Mouse (Mus musculus): ENCODE results near the gene Fam53a. TPM values are rescaled to one million over a fixed set of nuclear protein-coding genes. Genes with fewer than 3 reads are reported as not detected.

The Fam53a gene
- polyA plus RNA-seq, 1 experiment from 2014 or later = 21.0 TPM

DNA sequence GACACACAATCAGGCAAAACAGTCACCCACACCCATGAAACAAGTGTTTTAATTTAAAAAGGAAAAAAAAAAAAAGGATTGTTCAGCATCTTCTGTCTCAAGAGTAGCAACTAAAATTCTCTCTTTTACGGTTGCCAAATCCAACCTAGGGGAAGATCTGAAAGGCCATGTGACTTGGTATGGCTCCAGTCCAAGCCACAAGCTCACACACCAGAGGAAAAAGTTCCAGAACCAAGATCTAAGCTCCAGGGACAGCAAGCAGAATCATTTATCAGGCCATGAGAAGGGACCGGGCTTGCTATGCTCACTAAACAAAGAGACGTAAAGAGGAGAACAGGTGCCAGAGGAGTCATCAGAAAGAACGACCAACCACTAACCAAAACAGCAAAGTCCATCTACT lies 1.5 kb downstream of the Fam53a start:
- H3K36me3 ChIP-seq (replicated peaks; ENCODE audit: insufficient read depth, low read length) = peaks cover 3% of the 10 kb centered on the region; the same call in 1 of the 2 replicates
- no peak for DNase-seq
- H3K4me2 ChIP-seq (ENCODE audit: low read depth, low read length) = peak overlapping the region; percentile 92
- no peak for TF ChIP-seq EP300 (IDR thresholded peaks at IDR 0.05; ENCODE audit: low read depth)
- no peak for TF ChIP-seq CTCF (IDR thresholded peaks at IDR 0.05; ENCODE audit: low read depth)
- no peaks in the 10 kb centered on the region for H3K27me3 ChIP-seq (ENCODE audit: insufficient read depth, low read length)
- H3K9me3 ChIP-seq (ENCODE audit: low read length) = no peaks in the 10 kb centered on the region
- peaks cover 23% of the 10 kb centered on the region for H3K4me1 ChIP-seq (ENCODE audit: insufficient read depth)
- H3K9ac ChIP-seq (replicated peaks) = no peak overlapping the region
- H3K4me3 ChIP-seq (ENCODE audit: low read depth, low read length) = peak overlapping the region; percentile 68
- no peak overlapping the region for H3K27ac ChIP-seq (ENCODE audit: low read depth)
- no peak for ATAC-seq
- 17% methylated on average over 4 of the region's 4 CpGs for WGBS (ENCODE audit: insufficient replicate concordance)

GRCm38 (mm10) chr5:33623766-33624165 lies 5.7 kb downstream of the Fam53a start:
- Histone ChIP-seq H3K4me1 (ENCODE audit: insufficient read depth) (peaks cover 11% of the 10 kb centered on the region), H3K9ac (replicated peaks) (no peak overlapping the region), H3K4me2 (ENCODE audit: low read depth, low read length) (no peak overlapping the region), H3K9me3 (ENCODE audit: low read length) (no peaks in the 10 kb centered on the region), H3K27ac (ENCODE audit: low read depth) (no peak overlapping the region), H3K36me3 (replicated peaks; ENCODE audit: insufficient read depth, low read length) (peaks cover 8% of the 10 kb centered on the region; the same call in 1 of the 2 replicates), H3K4me3 (ENCODE audit: low read depth, low read length) (no peak overlapping the region), H3K27me3 (ENCODE audit: insufficient read depth, low read length) (no peaks in the 10 kb centered on the region)
- ATAC-seq = no peak
- TF ChIP-seq EP300 (IDR thresholded peaks at IDR 0.05; ENCODE audit: low read depth) = no peak
- no peak for TF ChIP-seq CTCF (IDR thresholded peaks at IDR 0.05; ENCODE audit: low read depth)
- DNase-seq = no peak
- WGBS (ENCODE audit: insufficient replicate concordance) = 74% methylated on average over 3 of the region's 3 CpGs

DNA sequence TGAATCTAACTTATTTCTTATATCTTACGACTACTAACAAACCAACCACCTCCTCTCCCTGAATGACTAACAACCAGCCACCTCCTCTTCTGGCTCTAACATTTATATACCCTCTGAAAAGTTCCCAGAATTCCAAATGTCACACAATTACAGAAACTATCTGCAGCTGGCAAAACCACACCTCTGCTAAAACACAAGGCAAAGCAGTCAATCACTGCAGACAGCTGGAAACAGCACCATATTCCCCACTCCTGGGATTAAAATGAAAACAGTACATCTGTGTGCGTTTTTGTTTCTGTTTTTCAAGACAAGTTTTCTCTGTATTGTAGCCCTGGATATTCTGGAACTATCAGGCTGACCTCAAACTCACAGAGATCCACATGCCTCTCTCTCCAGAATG lies 6.8 kb downstream of the Fam53a start:
- no peaks in the 10 kb centered on the region for H3K27me3 ChIP-seq (ENCODE audit: insufficient read depth, low read length)
- 78% methylated on average over 2 of the region's 2 CpGs for WGBS (ENCODE audit: insufficient replicate concordance)
- DNase-seq = no peak
- H3K4me1 ChIP-seq (ENCODE audit: insufficient read depth) = peaks cover 4% of the 10 kb centered on the region; the same call in 1 of the 2 replicates
- no peak for TF ChIP-seq EP300 (IDR thresholded peaks at IDR 0.05; ENCODE audit: low read depth)
- no peak overlapping the region for H3K4me3 ChIP-seq (ENCODE audit: low read depth, low read length)
- no peaks in the 10 kb centered on the region for H3K9me3 ChIP-seq (ENCODE audit: low read length)
- H3K36me3 ChIP-seq (replicated peaks; ENCODE audit: insufficient read depth, low read length) = peaks cover 8% of the 10 kb centered on the region; the same call in 1 of the 2 replicates
- no peak overlapping the region for H3K9ac ChIP-seq (replicated peaks)
- no peak for ATAC-seq
- H3K4me2 ChIP-seq (ENCODE audit: low read depth, low read length) = no peak overlapping the region
- no peak overlapping the region for H3K27ac ChIP-seq (ENCODE audit: low read depth)

DNA sequence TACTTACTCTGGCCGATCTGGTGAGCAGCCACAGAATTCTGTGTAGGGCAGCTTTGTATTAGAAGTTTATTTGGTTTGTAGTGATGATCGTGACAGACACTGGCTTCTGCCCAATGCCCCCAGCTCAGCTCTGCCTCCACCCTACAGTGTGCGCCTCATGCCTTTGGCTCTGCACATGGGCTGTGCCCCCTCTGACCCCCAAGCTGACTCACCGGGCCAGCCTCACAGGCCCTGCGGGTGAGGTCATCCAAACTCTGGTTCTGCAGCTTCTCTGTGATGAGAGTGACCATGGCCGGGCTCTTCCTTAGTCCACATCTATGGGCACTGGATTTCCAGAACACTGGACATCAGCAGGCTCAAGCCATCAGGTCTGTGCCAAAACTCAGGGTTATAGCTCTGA lies 15.0 kb downstream of the Fam53a start:
- TF ChIP-seq CTCF (IDR thresholded peaks at IDR 0.05; ENCODE audit: low read depth) (no peak), EP300 (IDR thresholded peaks at IDR 0.05; ENCODE audit: low read depth) (no peak)
- Histone ChIP-seq H3K27ac (ENCODE audit: low read depth) (no peak overlapping the region), H3K36me3 (replicated peaks; ENCODE audit: insufficient read depth, low read length) (peaks cover 22% of the 10 kb centered on the region), H3K9me3 (ENCODE audit: low read length) (no peaks in the 10 kb centered on the region), H3K4me2 (ENCODE audit: low read depth, low read length) (no peak overlapping the region), H3K4me3 (ENCODE audit: low read depth, low read length) (no peak overlapping the region), H3K9ac (replicated peaks) (no peak overlapping the region), H3K4me1 (ENCODE audit: insufficient read depth) (no peaks in the 10 kb centered on the region), H3K27me3 (ENCODE audit: insufficient read depth, low read length) (no peaks in the 10 kb centered on the region)
- ATAC-seq (no peak), DNase-seq (no peak)
- 74% methylated on average over 6 of the region's 6 CpGs for WGBS (ENCODE audit: insufficient replicate concordance)

GRCm38 (mm10) chr5:33611795-33612194 lies 17.6 kb downstream of the Fam53a start:
- no peak overlapping the region for H3K4me2 ChIP-seq (ENCODE audit: low read depth, low read length)
- H3K4me1 ChIP-seq (ENCODE audit: insufficient read depth) = no peaks in the 10 kb centered on the region
- no peak overlapping the region for H3K9ac ChIP-seq (replicated peaks)
- H3K4me3 ChIP-seq (ENCODE audit: low read depth, low read length) = no peak overlapping the region
- peaks cover 35% of the 10 kb centered on the region for H3K36me3 ChIP-seq (replicated peaks; ENCODE audit: insufficient read depth, low read length)
- DNase-seq (no peak), ATAC-seq (no peak)
- no peaks in the 10 kb centered on the region for H3K9me3 ChIP-seq (ENCODE audit: low read length)
- 90% methylated on average over 1 of the region's 1 CpGs for WGBS (ENCODE audit: insufficient replicate concordance)
- H3K27ac ChIP-seq (ENCODE audit: low read depth) = no peak overlapping the region
- no peaks in the 10 kb centered on the region for H3K27me3 ChIP-seq (ENCODE audit: insufficient read depth, low read length)
- no peak for TF ChIP-seq CTCF (IDR thresholded peaks at IDR 0.05; ENCODE audit: low read depth)
- TF ChIP-seq EP300 (IDR thresholded peaks at IDR 0.05; ENCODE audit: low read depth) = no peak

DNA sequence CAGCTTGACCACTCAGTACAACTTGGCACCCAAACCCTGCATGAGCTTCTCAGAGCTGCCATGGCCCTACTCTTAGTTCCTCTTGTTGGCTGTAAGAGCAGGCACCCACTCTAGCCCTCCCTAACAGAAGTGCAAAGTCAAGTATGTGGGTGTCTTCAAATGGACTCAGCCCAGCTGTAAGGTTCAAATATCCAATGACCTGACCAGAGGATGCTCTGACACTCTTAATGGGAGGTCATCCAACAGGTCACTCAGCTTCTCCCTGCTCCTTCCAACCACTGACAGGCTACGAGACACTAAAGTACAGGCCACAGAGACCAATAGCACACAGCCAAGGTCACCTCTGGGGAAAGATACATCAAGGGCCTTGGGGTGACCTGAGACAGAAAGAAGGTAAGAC lies 20.2 kb downstream of the Fam53a start:
- Histone ChIP-seq H3K4me1 (ENCODE audit: insufficient read depth) (no peaks in the 10 kb centered on the region), H3K27me3 (ENCODE audit: insufficient read depth, low read length) (no peaks in the 10 kb centered on the region), H3K4me3 (ENCODE audit: low read depth, low read length) (no peak overlapping the region), H3K4me2 (ENCODE audit: low read depth, low read length) (no peak overlapping the region), H3K27ac (ENCODE audit: low read depth) (no peak overlapping the region), H3K9me3 (ENCODE audit: low read length) (no peaks in the 10 kb centered on the region), H3K9ac (replicated peaks) (no peak overlapping the region), H3K36me3 (replicated peaks; ENCODE audit: insufficient read depth, low read length) (peaks cover 31% of the 10 kb centered on the region)
- WGBS (ENCODE audit: insufficient replicate concordance) = 88% methylated on average over 1 of the region's 1 CpGs
- no peak for TF ChIP-seq CTCF (IDR thresholded peaks at IDR 0.05; ENCODE audit: low read depth)
- ATAC-seq = no peak
- no peak for DNase-seq

DNA sequence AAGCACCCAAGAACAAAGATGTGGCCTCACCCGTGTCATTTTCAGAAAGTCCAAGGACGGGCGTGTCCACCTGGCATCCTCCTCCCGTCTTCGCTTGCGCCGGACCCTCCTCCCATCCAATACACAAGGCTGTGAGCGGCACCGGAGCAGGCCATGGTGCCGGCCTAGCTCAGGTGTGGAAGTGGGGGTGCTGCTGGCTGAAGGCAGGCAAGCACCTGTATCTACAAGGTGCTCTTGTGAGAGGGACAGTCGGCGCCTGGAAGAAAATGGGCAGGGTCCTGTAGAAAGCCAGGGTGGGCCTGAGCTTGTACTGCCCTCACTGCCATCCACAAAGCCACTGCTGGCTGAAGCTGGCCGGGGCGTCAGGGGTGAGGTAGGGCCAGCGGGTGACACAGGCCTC lies 22.0 kb downstream of the Fam53a start:
- Histone ChIP-seq H3K9me3 (ENCODE audit: low read length) (no peaks in the 10 kb centered on the region), H3K27me3 (ENCODE audit: insufficient read depth, low read length) (no peaks in the 10 kb centered on the region), H3K27ac (ENCODE audit: low read depth) (no peak overlapping the region), H3K4me2 (ENCODE audit: low read depth, low read length) (no peak overlapping the region), H3K4me1 (ENCODE audit: insufficient read depth) (no peaks in the 10 kb centered on the region), H3K4me3 (ENCODE audit: low read depth, low read length) (no peak overlapping the region), H3K9ac (replicated peaks) (no peak overlapping the region), H3K36me3 (replicated peaks; ENCODE audit: insufficient read depth, low read length) (peaks cover 25% of the 10 kb centered on the region)
- WGBS (ENCODE audit: insufficient replicate concordance) = 91% methylated on average over 15 of the region's 15 CpGs
- DNase-seq (no peak), ATAC-seq (no peak)
- TF ChIP-seq EP300 (IDR thresholded peaks at IDR 0.05; ENCODE audit: low read depth) = no peak
- no peak for TF ChIP-seq CTCF (IDR thresholded peaks at IDR 0.05; ENCODE audit: low read depth)

All from liver, postnatal 0 days (tissue).